Mouse (Mus musculus): ENCODE results near the gene Laptm5.

- no peak for TF ChIP-seq POLR2A (IDR thresholded peaks at IDR 0.05; ENCODE audit: control insufficient read depth, extremely low read depth, insufficient read depth, low read length, poor library complexity)
- peak; percentile 19; the same call in 1 of the 2 replicates for TF ChIP-seq CTCF (IDR thresholded peaks at IDR 0.05; ENCODE audit: borderline replicate concordance, control insufficient read depth, extremely low read depth, insufficient read depth, low read length, poor library complexity)
Observed at GRCm38 (mm10) chr4:130893688-130894087, 19.2 kb upstream of the Laptm5 start.

Data from thymus, adult 2 months (tissue).